21 mouse cellular contexts compared by ENCODE assay signal in the genomic region with DNA sequence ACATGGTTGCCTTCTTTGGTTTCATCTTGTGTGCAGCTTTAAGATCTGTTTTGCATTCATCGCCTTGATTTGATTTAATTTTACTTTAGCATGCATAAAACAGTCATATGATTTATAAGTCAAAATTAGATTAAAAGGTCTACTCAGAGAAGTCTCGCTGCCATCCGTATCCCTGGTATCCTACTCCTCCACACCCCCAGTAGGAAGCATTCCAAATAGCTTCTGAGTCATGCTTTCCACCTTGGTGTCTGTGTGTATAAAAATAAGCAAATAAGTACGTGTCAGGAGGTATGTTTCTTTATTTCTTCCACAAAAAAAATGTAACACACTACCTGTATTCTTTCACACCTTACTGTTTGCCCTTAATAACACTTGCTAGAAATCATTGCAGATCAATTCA. TPM values are rescaled to one million over a fixed set of nuclear protein-coding genes. Genes with fewer than 3 reads are reported as not detected.
DNase-seq lines count a peak whose midpoint lies in the region.
"Had no signal": no experiment of that assay in that cellular context is flagged by ENCODE, and none has a peak within 500 bp of the region (broad histone marks: within the 10 kb centered on the region; RNA-seq: fewer than 3 reads in every experiment).

No protein-coding gene starts in this region.

- DNase-seq in 3134 (ENCODE audit: extremely low read depth, insufficient read length, low spot score) (peak; percentile 28), 3T3-L1 (ENCODE audit: low read depth, low spot score) (peak; percentile 50)
- peak; percentile 72 for DNase-seq in brain, adult 2 months (ENCODE audit: low read depth, low spot score)
- DNase-seq in thymus, adult 18-20 months, result no peak
- DNase-seq in forebrain, embryonic 10.5 days (ENCODE audit: extremely low spot score, low spot score), result no peak
- DNase-seq: adrenal gland, adult 8-10 months; adrenal gland, postnatal 14 days; adrenal gland, postnatal 36 days; cerebellum, adult 11 months; cerebellum, adult 2 months; cerebellum, adult 9-10 months; cerebellum, postnatal 10 days; cerebellum, postnatal 25 days; forebrain, postnatal 0 days had no signal

- H3K4me3 ChIP-seq in forebrain, embryonic 10.5 days, result no peak overlapping the region
- H3K4me3 ChIP-seq: embryonic facial prominence, embryonic 13.5 days; embryonic facial prominence, embryonic 15.5 days; erythroblast, embryonic 14.5 days; forebrain, embryonic 13.5 days; forebrain, embryonic 15.5 days had no signal

- no peaks in the 10 kb centered on the region for H3K36me3 ChIP-seq in forebrain, embryonic 10.5 days (replicated peaks)
- H3K36me3 ChIP-seq: embryonic facial prominence, embryonic 13.5 days; embryonic facial prominence, embryonic 15.5 days; forebrain, embryonic 15.5 days had no signal

- H3K4me1 ChIP-seq in forebrain, embryonic 10.5 days, result no peaks in the 10 kb centered on the region
- H3K4me1 ChIP-seq: embryonic facial prominence, embryonic 13.5 days; embryonic facial prominence, embryonic 15.5 days; forebrain, embryonic 13.5 days had no signal

- no peaks in the 10 kb centered on the region; the same call in 1 of the 2 replicates for H3K9me3 ChIP-seq in forebrain, embryonic 10.5 days
- H3K9me3 ChIP-seq: embryonic facial prominence, embryonic 13.5 days; embryonic facial prominence, embryonic 15.5 days; forebrain, embryonic 13.5 days; forebrain, embryonic 15.5 days had no signal

- no peaks in the 10 kb centered on the region; the same call in 1 of the 2 replicates for H3K27me3 ChIP-seq in forebrain, embryonic 10.5 days (ENCODE audit: poor library complexity, severe bottlenecking)
- H3K27me3 ChIP-seq: embryonic facial prominence, embryonic 13.5 days; embryonic facial prominence, embryonic 15.5 days; forebrain, embryonic 13.5 days; forebrain, embryonic 15.5 days; Patski had no signal

- WGBS in forebrain, embryonic 10.5 days, result 93% methylated on average over 4 of the region's 4 CpGs

- H3K27ac ChIP-seq in forebrain, embryonic 10.5 days, result no peak overlapping the region
- H3K27ac ChIP-seq: embryonic facial prominence, embryonic 13.5 days; embryonic facial prominence, embryonic 15.5 days; forebrain, embryonic 13.5 days; forebrain, embryonic 15.5 days had no signal

RNA-seq across cellular contexts. Expression of gene Kirrel3, which starts 45.0 kb away (rescaled TPM):
- polyA plus RNA-seq in forebrain, embryonic 10.5 days (2016; fragmentation: Nextera tagmentation; extraction: Ambion mirVana), result 2.5 and 3.0 TPM in 2 replicates
- polyA plus RNA-seq: activated CD4-positive, CD25-positive, alpha-beta regulatory T cell, adult 4 months; erythroblast, embryonic 14.5 days had no signal

Comparison
In these comparisons a context has a peak if more than half of its experiments do, and no peak if none do; other contexts are left out.
1. DNase-seq: peak in 3134 (single experiment), 3T3-L1 (single experiment) and brain, adult 2 months (single experiment); none in thymus, adult 18-20 months (0 of 2) and forebrain, embryonic 10.5 days (single experiment).